Mouse (Mus musculus): ENCODE results near the gene Map3k7. TPM values are rescaled to one million over a fixed set of nuclear protein-coding genes. Genes with fewer than 3 reads are reported as not detected.

The Map3k7 gene
- polyA plus RNA-seq, 1 experiment from 2014 or later: 20.0 TPM

DNA sequence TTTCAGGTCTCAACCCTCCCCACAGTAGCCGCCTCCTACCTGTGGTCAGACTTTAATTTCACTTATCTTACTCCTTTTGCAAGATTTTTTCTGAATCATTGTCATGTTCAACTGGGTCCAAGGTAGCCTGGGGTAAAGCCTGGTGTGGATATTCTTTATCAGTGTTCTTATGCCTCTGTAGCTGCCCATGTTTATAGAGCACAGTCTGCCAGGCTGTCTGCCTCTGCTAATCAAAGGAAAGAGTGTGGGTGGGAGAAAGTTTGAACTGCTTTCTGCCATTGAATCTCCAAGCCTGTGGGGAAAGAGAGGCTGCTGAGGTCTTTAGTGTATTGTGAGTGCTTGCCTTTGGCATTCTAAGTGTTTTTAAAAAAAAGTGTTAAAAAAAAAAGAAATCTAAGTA, 7.5 kb downstream of the Map3k7 start:
- H3K4me1 ChIP-seq (ENCODE audit: control insufficient read depth, insufficient read depth, low read length): 0 out of 2 replicates have a peak, but pooled peaks cover 2% of the 10 kb centered on the region
- no peak overlapping the region for H3K27ac ChIP-seq (ENCODE audit: low read length)
- H3K4me3 ChIP-seq (ENCODE audit: low read depth, low read length): no peak overlapping the region
- no peaks in the 10 kb centered on the region for H3K9me3 ChIP-seq (replicated peaks; ENCODE audit: control insufficient read depth, low read length, poor library complexity, severe bottlenecking)
- 84% methylated on average over 1 of the region's 1 CpGs for WGBS
- no peak overlapping the region for H3K4me2 ChIP-seq (ENCODE audit: low read length)
- no peak overlapping the region for H3K9ac ChIP-seq (ENCODE audit: low read depth, low read length)
- no peak for ATAC-seq
- H3K36me3 ChIP-seq (ENCODE audit: control insufficient read depth, insufficient read depth, low read length): no peaks in the 10 kb centered on the region
- H3K27me3 ChIP-seq (ENCODE audit: control insufficient read depth, insufficient read depth, low read depth, low read length): no peaks in the 10 kb centered on the region

DNA sequence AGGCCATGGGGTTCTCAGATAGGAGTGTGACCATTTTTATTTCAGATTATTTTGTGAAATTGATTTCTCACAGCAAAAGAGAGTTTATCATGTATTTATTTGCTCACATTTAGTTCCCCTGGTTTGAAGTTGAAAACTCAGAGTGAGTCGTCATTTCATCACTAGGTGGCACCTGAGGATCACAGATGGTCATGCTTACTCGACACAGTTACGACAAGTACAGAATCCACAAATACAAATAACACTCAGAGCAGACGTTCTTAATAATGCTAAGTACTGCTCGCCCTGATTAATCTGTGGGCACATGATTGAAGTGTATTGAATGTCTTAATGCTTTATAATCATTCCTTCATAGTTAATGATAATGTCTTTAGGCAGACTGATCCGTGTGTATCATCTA, 8.3 kb downstream of the Map3k7 start:
- ATAC-seq: no peak
- Histone ChIP-seq H3K9me3 (replicated peaks; ENCODE audit: control insufficient read depth, low read length, poor library complexity, severe bottlenecking) (no peaks in the 10 kb centered on the region), H3K36me3 (ENCODE audit: control insufficient read depth, insufficient read depth, low read length) (0 out of 2 replicates have a peak, but pooled peaks cover 4% of the 10 kb centered on the region), H3K9ac (ENCODE audit: low read depth, low read length) (no peak overlapping the region), H3K4me3 (ENCODE audit: low read depth, low read length) (no peak overlapping the region), H3K27me3 (ENCODE audit: control insufficient read depth, insufficient read depth, low read depth, low read length) (no peaks in the 10 kb centered on the region), H3K27ac (ENCODE audit: low read length) (no peak overlapping the region), H3K4me2 (ENCODE audit: low read length) (no peak overlapping the region), H3K4me1 (ENCODE audit: control insufficient read depth, insufficient read depth, low read length) (0 out of 2 replicates have a peak, but pooled peaks cover 2% of the 10 kb centered on the region)
- 48% methylated on average over 6 of the region's 6 CpGs for WGBS

DNA sequence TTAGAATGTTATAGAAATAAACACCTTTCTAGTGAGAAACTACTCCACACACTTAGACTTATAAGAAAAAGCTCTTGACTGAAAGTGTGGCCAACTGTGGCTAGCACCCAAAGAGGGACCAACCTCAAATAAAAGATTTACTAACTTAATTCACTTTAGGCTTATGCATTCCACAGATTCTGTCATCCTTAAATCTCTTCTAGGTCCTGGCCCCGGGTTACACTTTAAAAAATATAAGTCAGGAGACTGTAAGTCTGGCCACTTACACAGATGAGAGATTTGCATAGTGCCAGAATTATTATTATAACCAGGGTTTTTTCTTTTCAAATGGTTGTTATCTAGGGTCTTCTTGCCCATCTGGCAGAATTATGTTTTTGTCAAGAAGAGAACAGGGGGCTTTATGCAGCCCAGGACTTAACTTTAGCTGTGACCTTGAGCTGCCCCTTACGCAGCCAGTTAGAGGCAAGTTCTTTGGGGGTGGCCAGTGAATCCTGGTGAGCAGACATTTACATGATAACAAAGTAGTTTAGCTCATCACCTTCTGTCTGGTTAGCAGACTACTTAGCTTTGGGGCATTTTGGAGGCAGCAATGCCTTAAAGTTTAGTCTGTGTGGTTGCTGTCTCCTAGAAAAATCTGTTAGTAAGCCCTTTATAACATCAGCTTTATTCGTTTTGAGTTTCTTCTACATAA, 11.5 kb downstream of the Map3k7 start:
- no peak overlapping the region for H3K27ac ChIP-seq (ENCODE audit: low read length)
- 73% methylated on average over 3 of the region's 3 CpGs for WGBS
- no peaks in the 10 kb centered on the region for H3K27me3 ChIP-seq (ENCODE audit: control insufficient read depth, insufficient read depth, low read depth, low read length)
- no peak overlapping the region for H3K9ac ChIP-seq (ENCODE audit: low read depth, low read length)
- H3K4me1 ChIP-seq (ENCODE audit: control insufficient read depth, insufficient read depth, low read length): 0 out of 2 replicates have a peak, but pooled peaks cover 2% of the 10 kb centered on the region
- H3K4me2 ChIP-seq (ENCODE audit: low read length): no peak overlapping the region
- peaks cover 18% of the 10 kb centered on the region for H3K36me3 ChIP-seq (ENCODE audit: control insufficient read depth, insufficient read depth, low read length)
- no peak for ATAC-seq
- H3K4me3 ChIP-seq (ENCODE audit: low read depth, low read length): no peak overlapping the region
- no peaks in the 10 kb centered on the region for H3K9me3 ChIP-seq (replicated peaks; ENCODE audit: control insufficient read depth, low read length, poor library complexity, severe bottlenecking)

DNA sequence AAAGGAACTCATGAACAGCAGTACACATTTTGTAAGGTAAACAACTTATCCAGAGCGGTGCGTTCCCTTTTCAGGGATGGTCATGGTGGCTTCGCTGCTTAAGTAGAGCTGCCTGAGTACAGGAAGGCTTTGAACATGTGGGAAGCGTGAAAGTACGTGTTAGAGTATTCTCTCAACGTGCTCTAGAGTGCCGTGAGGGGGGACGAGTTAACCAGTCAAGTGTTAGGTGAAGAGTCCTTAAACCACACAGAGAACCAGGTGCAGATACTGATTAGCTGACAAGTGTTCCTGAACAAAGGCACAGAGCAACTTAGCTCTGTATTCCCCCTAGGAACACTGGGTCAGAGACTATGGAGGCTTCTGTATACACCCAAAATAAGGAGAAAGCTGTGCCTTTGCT, 18.0 kb downstream of the Map3k7 start:
- Histone ChIP-seq H3K9ac (ENCODE audit: low read depth, low read length) (no peak overlapping the region), H3K4me3 (ENCODE audit: low read depth, low read length) (no peak overlapping the region), H3K9me3 (replicated peaks; ENCODE audit: control insufficient read depth, low read length, poor library complexity, severe bottlenecking) (no peaks in the 10 kb centered on the region), H3K4me1 (ENCODE audit: control insufficient read depth, insufficient read depth, low read length) (no peaks in the 10 kb centered on the region), H3K36me3 (ENCODE audit: control insufficient read depth, insufficient read depth, low read length) (peaks cover 42% of the 10 kb centered on the region), H3K27ac (ENCODE audit: low read length) (no peak overlapping the region), H3K27me3 (ENCODE audit: control insufficient read depth, insufficient read depth, low read depth, low read length) (no peaks in the 10 kb centered on the region), H3K4me2 (ENCODE audit: low read length) (no peak overlapping the region)
- no peak for ATAC-seq
- 91% methylated on average over 8 of the region's 8 CpGs for WGBS

DNA sequence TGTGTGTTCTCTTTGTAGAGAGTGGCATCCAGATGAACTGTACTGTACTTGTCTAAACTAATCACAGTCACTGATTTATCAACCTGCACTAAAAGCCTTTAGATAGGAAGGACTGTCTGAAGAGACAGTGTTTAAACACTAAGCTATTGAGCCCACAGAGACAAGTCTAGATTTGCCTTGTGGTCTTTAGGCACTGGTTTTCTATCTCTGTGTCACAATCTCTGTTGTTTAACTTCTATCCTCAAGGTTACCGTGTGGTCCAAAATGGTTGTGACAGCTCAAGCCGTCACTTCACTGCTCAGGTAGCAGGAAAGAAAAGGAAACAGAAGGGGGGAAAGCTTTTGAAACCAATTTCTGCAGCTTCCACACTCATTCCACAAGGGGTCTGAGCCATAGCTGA, 29.5 kb downstream of the Map3k7 start:
- WGBS: 87% methylated on average over 2 of the region's 2 CpGs
- ATAC-seq: no peak
- H3K36me3 ChIP-seq (ENCODE audit: control insufficient read depth, insufficient read depth, low read length): peaks cover 25% of the 10 kb centered on the region

DNA sequence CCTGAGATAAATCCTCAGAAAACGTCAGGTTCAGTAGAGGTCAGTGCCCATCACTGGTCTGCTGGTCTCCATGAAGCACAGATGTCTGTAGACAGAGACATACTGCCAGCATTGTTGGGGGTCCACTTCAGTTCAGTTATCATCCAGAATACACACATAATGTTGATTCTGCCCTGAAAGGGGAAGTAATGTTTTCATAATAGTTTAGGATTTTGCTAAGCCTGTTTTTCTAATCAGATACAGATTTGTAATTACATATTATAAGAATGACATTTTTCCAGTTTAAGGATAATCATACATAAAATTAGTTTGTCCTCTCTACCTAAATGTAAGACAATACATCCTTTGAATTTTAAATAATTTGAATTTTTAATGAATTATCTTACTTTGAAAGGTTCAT, 30.0 kb downstream of the Map3k7 start:
- 54% methylated on average over 1 of the region's 1 CpGs for WGBS
- ATAC-seq: no peak
- Histone ChIP-seq H3K4me3 (ENCODE audit: low read depth, low read length) (no peak overlapping the region), H3K27me3 (ENCODE audit: control insufficient read depth, insufficient read depth, low read depth, low read length) (no peaks in the 10 kb centered on the region), H3K27ac (ENCODE audit: low read length) (no peak overlapping the region), H3K4me2 (ENCODE audit: low read length) (no peak overlapping the region), H3K9ac (ENCODE audit: low read depth, low read length) (no peak overlapping the region), H3K9me3 (replicated peaks; ENCODE audit: control insufficient read depth, low read length, poor library complexity, severe bottlenecking) (no peaks in the 10 kb centered on the region), H3K36me3 (ENCODE audit: control insufficient read depth, insufficient read depth, low read length) (peaks cover 25% of the 10 kb centered on the region), H3K4me1 (ENCODE audit: control insufficient read depth, insufficient read depth, low read length) (no peaks in the 10 kb centered on the region)

More for the DNA sequence above, 29.5 kb downstream of the Map3k7 start:
- Histone ChIP-seq H3K4me1 (ENCODE audit: control insufficient read depth, insufficient read depth, low read length) (no peaks in the 10 kb centered on the region), H3K27ac (ENCODE audit: low read length) (no peak overlapping the region), H3K9me3 (replicated peaks; ENCODE audit: control insufficient read depth, low read length, poor library complexity, severe bottlenecking) (no peaks in the 10 kb centered on the region), H3K27me3 (ENCODE audit: control insufficient read depth, insufficient read depth, low read depth, low read length) (no peaks in the 10 kb centered on the region), H3K4me2 (ENCODE audit: low read length) (no peak overlapping the region), H3K9ac (ENCODE audit: low read depth, low read length) (no peak overlapping the region), H3K4me3 (ENCODE audit: low read depth, low read length) (no peak overlapping the region)

DNA sequence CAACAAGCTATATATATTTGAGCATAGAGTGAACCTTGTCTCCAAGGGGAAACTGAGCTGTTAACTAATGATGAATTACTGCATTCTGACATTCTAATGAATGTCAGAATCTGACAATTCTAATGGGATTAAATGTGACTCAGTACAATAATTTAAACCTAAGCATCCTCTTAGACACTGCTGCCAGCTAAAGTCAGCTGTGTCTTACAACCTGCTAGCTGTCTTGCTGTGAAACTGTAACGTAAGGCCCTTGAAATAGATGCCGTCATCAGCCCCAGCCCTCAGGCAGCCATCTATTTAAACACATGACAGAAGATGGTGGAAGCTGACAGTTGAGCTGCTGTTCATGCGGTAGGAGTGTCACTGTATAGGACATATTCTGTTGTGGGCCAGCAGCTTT, 37.6 kb downstream of the Map3k7 start:
- 70% methylated on average over 3 of the region's 3 CpGs for WGBS
- no peaks in the 10 kb centered on the region for H3K27me3 ChIP-seq (ENCODE audit: control insufficient read depth, insufficient read depth, low read depth, low read length)
- H3K4me3 ChIP-seq (ENCODE audit: low read depth, low read length): no peak overlapping the region
- no peak overlapping the region for H3K9ac ChIP-seq (ENCODE audit: low read depth, low read length)
- H3K9me3 ChIP-seq (replicated peaks; ENCODE audit: control insufficient read depth, low read length, poor library complexity, severe bottlenecking): no peaks in the 10 kb centered on the region
- no peak overlapping the region for H3K4me2 ChIP-seq (ENCODE audit: low read length)
- no peak overlapping the region for H3K27ac ChIP-seq (ENCODE audit: low read length)
- H3K4me1 ChIP-seq (ENCODE audit: control insufficient read depth, insufficient read depth, low read length): no peaks in the 10 kb centered on the region
- ATAC-seq: peak; percentile 42; the same call in 1 of the 2 replicates
- H3K36me3 ChIP-seq (ENCODE audit: control insufficient read depth, insufficient read depth, low read length): peaks cover 3% of the 10 kb centered on the region

DNA sequence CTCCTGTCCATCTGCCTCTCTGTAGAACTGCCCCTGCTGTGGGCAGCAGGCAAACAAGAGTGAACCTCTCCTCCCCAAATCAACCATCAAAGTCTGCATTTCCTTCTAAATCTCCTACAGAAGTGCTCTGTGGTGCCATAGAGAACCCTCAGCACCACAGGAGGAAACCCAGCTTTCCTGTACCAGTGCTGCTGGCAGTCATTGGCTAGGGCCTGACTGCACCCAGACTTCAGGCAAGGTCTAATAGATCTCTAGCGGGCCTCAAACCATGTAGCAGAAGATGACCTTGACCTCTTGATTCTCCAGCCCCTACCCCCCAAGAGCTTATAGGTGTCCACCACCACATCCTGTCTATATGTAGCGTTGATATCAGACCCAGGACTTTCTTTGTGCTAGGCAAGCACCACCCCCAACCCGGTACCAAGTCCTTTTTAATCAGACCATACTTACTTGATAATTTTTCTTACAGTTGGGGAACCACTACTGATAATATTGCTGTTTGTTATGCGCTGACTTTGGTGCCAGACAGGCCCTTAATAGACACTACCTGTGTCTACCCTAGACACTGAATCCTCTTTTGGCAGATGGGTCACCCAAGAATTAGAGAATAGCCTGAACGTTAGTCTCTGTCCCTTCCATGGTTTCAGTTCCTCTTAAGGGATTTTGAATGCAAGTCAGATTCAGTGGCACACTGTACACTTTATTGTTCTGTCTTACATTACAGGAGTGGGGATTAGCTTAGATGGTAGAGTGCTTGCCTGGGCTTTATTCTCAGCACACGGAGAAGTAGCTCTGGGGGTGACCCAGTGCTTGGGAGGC, 41.1 kb downstream of the Map3k7 start:
- ATAC-seq: no peak
- no peak overlapping the region for H3K9ac ChIP-seq (ENCODE audit: low read depth, low read length)
- H3K9me3 ChIP-seq (replicated peaks; ENCODE audit: control insufficient read depth, low read length, poor library complexity, severe bottlenecking): no peaks in the 10 kb centered on the region
- 88% methylated on average over 6 of the region's 6 CpGs for WGBS
- H3K27ac ChIP-seq (ENCODE audit: low read length): no peak overlapping the region
- H3K27me3 ChIP-seq (ENCODE audit: control insufficient read depth, insufficient read depth, low read depth, low read length): no peaks in the 10 kb centered on the region
- no peak overlapping the region for H3K4me2 ChIP-seq (ENCODE audit: low read length)
- H3K4me3 ChIP-seq (ENCODE audit: low read depth, low read length): no peak overlapping the region
- H3K36me3 ChIP-seq (ENCODE audit: control insufficient read depth, insufficient read depth, low read length): no peaks in the 10 kb centered on the region; the same call in 1 of the 2 replicates
- H3K4me1 ChIP-seq (ENCODE audit: control insufficient read depth, insufficient read depth, low read length): no peaks in the 10 kb centered on the region

DNA sequence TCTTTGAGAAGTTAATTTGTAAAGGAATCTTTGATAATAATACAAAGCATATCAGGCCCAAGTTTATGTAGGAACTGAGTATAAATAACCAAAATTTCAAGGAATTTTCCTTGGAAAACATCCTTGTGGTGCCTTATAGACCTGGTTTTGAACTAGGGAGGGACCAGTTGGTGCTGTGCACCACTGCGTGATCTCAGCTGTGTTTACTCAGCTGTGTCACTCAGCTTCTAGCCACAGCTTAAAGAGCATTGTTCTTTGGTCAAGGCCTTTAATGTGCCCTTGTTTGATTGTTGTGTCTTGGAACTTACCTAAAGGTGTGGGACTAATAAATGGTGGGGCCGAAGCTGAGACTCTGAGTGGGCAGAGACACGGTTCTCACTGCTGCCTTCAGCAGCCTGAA, 43.3 kb downstream of the Map3k7 start:
- ATAC-seq: no peak
- no peak overlapping the region for H3K9ac ChIP-seq (ENCODE audit: low read depth, low read length)
- no peaks in the 10 kb centered on the region for H3K4me1 ChIP-seq (ENCODE audit: control insufficient read depth, insufficient read depth, low read length)
- no peak overlapping the region for H3K4me3 ChIP-seq (ENCODE audit: low read depth, low read length)
- H3K27ac ChIP-seq (ENCODE audit: low read length): no peak overlapping the region
- H3K4me2 ChIP-seq (ENCODE audit: low read length): no peak overlapping the region
- H3K9me3 ChIP-seq (replicated peaks; ENCODE audit: control insufficient read depth, low read length, poor library complexity, severe bottlenecking): no peaks in the 10 kb centered on the region
- H3K27me3 ChIP-seq (ENCODE audit: control insufficient read depth, insufficient read depth, low read depth, low read length): no peaks in the 10 kb centered on the region
- WGBS: 64% methylated on average over 3 of the region's 3 CpGs
- peaks cover 10% of the 10 kb centered on the region for H3K36me3 ChIP-seq (ENCODE audit: control insufficient read depth, insufficient read depth, low read length)

All from midbrain, embryonic 16.5 days (tissue).